Mouse (Mus musculus) A20 (cell line): ENCODE results near the gene Rfx4.

Source experiments
- DNase-seq: peaks from one replicate; pipeline ENCODE4 v3.0.0-alpha.2; 2011; ENCODE audit warnings: low read depth, low spot score

Gene Rfx4

GRCm38 (mm10) chr10:84758483-84759431, 2.9 kb downstream of the Rfx4 start:
- no peak for DNase-seq

GRCm38 (mm10) chr10:84759511-84760117, 3.8 kb downstream of the Rfx4 start:
- DNase-seq = no peak

GRCm38 (mm10) chr10:84760118-84761111, 4.6 kb downstream of the Rfx4 start:
- no peak for DNase-seq

- no peak for DNase-seq
Observed at GRCm38 (mm10) chr10:84768766-84769165, 12.9 kb downstream of the Rfx4 start.

GRCm38 (mm10) chr10:84772380-84773130, 16.7 kb downstream of the Rfx4 start:
- no peak for DNase-seq

- DNase-seq = no peak
Observed at GRCm38 (mm10) chr10:84773889-84774288, 18.0 kb downstream of the Rfx4 start.

GRCm38 (mm10) chr10:84774573-84774972, 18.7 kb downstream of the Rfx4 start:
- DNase-seq = peak; percentile 86

- DNase-seq = no peak
Observed at GRCm38 (mm10) chr10:84777109-84777508, 21.2 kb downstream of the Rfx4 start.

- no peak for DNase-seq
Observed at GRCm38 (mm10) chr10:84777974-84778373, 22.1 kb downstream of the Rfx4 start.

GRCm38 (mm10) chr10:84780828-84781227, 25.0 kb downstream of the Rfx4 start:
- DNase-seq = no peak

GRCm38 (mm10) chr10:84785339-84785738, 29.5 kb downstream of the Rfx4 start:
- DNase-seq = no peak

- peak; percentile 65 for DNase-seq
Observed at GRCm38 (mm10) chr10:84790323-84790722, 34.5 kb downstream of the Rfx4 start.

GRCm38 (mm10) chr10:84791181-84791580, 35.3 kb downstream of the Rfx4 start:
- DNase-seq = no peak

- DNase-seq = peak; percentile 60
Observed at GRCm38 (mm10) chr10:84801521-84801920, 45.7 kb downstream of the Rfx4 start.

GRCm38 (mm10) chr10:84803216-84803844, 47.5 kb downstream of the Rfx4 start:
- no peak for DNase-seq

- DNase-seq = no peak
Observed at GRCm38 (mm10) chr10:84805576-84805975, 49.7 kb downstream of the Rfx4 start.

GRCm38 (mm10) chr10:84807206-84807605, 51.3 kb downstream of the Rfx4 start:
- DNase-seq = no peak

GRCm38 (mm10) chr10:84810030-84810849, 54.4 kb downstream of the Rfx4 start:
- no peak for DNase-seq

GRCm38 (mm10) chr10:84811171-84811912, 55.5 kb downstream of the Rfx4 start:
- no peak for DNase-seq
